Mouse (Mus musculus) C2C12 (cell line): Measurements from ENCODE around the gene Smpd3.
"Not testable (repeated sequence)": the region's sequence is repeated elsewhere in the genome, so short reads cannot be mapped to it uniquely, and the experiment has no call there.

Experiments
- CEBPB ChIP-seq: IDR thresholded peaks from one replicate; pipeline ENCODE4 v1.6.1; 2011; ENCODE audit warnings: low read depth, mild to moderate bottlenecking, control low read depth, moderate library complexity
- CTCF ChIP-seq: IDR thresholded peaks from one replicate; pipeline ENCODE4 v1.5.1; 2011; ENCODE audit not compliant: control insufficient read depth, insufficient read depth, insufficient read length
- MYOD1 ChIP-seq: IDR thresholded peaks from one replicate; pipeline ENCODE4 v1.6.1; 2011; ENCODE audit warnings: low read depth; ENCODE audit not compliant: control insufficient read depth, insufficient read length
- USF1 ChIP-seq: IDR thresholded peaks from one replicate; pipeline ENCODE4 v1.6.1; 2011; ENCODE audit warnings: low read depth, mild to moderate bottlenecking, control low read depth, moderate library complexity

DNA sequence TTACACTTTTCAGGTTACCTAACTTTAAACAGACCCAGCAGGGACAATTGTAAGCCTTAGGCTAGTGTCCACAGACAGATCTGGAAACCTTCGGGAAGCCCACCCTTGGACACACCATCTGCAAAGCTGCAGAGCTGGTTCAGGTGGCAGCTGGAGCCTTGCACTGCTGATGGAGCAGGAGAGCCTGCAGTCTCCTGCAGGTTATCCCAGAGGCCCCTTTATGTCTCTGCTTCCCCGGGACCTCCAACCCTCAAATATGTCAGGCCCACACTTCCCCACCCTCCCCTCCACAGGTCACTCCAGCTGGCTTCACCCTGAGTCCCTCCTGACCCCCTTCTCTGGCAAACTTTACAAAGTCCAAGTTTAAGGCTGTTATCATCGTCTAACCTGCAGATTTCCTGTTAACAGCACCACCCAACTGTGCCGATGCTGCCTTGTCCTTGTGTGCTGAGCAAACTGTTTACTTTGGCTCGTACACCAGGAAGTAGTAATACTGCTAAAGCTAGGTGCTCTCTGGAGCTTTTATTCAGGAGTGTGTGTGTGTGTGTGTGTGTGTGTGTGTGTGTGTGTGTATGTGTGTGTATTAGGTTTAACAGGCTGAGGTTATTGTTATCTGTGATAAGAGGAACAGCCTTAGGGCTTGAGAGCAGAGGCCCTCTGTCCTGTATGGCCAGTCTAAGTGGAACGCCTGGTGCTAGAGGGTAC lies 29.6 kb downstream of the Smpd3 start:
- not testable (repeated sequence) for TF ChIP-seq CTCF, USF1, MYOD1, CEBPB
